Mouse (Mus musculus) right cerebral cortex, postnatal 10 days (tissue): ENCODE data around the gene Lsm7.

Experiments used
- DNase-seq, 2 experiments: peaks; one replicate each; pipeline ENCODE4 v3.0.0; 2021; ENCODE audit warnings: low spot score in 2 of 2

Lsm7 gene

DNA sequence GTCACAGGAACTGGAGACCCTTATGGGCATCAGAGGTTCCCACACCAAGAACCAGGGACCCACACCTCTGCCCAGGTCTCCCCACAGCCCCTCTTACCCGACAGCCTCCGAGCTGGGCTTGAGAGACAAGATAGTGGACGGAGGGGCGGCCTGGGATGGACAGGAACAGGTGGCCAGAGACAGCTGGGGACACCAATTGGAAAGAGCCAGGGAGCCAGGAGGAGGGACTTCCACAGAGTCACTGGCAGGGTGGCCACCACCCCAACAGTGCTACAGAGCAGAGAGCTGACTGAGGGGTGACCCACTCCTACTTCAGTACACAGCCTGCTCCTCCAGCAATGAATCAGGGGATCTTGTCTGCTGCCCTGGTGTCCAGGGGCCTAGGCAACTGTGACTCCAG is 41.6 kb downstream of the Lsm7 start, which contains the start of gene Jsrp1:
Jsrp1 (minus strand) TSS at position 133 of the 400 bp plus-strand sequence.
- DNase-seq = no peak

DNA sequence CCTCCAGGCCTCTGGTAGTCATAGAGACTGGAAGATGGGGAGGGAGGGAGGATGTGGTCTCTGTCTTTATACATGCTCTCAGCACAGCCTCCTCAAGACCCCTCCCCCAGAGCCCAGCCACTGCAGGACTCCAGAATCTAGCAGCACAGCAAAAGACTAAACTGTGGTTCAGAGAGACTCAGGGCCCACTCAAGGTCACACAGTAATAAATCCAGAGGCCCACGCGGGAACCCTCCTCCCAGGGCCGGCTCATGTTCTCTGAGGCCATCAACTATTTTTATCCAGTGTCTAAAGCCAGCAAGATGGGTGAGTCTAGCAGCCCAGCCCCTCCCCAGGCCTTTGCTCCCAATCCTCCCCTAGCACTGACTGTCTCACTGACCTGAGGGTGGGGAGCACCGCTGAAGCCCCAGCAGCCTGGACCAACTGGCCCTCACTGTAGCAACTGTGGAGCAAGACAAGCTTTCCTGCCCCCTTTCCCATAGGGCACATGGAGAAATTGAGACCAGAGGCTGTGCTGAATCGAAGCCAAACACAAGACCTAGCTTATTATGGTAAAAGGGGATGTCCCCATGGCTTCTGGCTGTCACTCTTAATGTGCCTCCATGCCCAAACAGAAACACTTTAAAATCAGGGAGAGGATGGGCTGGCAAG is 42.5 kb downstream of the Lsm7 start:
- no peak for DNase-seq

DNA sequence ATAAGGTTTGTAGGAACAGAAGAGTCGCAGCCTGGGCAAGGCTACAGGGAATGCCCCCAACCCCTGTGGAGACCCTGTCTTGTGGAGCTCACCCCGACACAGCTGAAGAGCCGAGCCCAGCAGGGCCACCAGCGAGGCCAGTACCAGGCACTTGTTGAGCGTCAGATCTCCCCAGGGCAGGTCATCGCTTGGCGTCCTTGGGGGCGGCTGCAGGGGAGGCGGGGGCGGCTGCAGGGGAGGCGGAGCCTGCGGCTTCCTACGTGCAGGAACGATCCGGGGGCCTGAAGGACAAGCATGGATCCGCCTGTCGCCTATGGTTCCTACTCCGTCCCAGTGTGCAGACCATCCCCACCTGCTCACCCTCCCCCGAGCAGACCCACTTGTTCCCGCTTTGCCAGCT is 44.9 kb downstream of the Lsm7 start:
- no peak for DNase-seq

DNA sequence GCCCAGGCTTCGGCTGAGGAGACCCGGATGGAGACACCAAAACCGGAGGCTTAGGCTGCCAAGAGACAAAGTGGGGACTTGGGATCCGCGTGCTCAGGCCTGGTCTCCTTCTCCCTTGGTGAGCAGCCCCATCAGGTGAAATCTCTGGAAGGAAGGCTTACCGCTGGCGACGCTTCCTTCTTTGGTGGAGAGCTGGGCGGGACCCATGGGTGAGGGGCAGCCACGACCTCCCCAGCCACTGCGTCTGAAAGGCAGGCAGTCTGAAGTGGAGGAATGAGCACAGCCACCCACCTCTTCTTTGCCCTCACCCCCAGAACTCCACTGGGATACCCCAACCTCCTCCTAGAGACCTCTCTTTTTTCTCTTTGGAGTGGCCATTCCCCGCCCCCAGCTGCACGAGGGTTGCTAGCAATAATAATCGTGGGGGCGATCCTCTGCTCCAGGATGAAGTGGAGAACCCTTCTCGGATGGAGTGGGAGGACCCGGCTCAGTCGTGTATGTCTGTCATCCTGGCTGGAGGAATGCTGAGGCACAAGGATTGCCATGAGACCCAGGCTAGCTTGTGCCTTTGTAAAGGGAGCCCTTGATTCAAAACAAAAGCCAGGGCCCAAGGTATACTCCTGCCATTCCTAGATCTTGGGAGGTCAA is 45.9 kb downstream of the Lsm7 start:
- no peak for DNase-seq

DNA sequence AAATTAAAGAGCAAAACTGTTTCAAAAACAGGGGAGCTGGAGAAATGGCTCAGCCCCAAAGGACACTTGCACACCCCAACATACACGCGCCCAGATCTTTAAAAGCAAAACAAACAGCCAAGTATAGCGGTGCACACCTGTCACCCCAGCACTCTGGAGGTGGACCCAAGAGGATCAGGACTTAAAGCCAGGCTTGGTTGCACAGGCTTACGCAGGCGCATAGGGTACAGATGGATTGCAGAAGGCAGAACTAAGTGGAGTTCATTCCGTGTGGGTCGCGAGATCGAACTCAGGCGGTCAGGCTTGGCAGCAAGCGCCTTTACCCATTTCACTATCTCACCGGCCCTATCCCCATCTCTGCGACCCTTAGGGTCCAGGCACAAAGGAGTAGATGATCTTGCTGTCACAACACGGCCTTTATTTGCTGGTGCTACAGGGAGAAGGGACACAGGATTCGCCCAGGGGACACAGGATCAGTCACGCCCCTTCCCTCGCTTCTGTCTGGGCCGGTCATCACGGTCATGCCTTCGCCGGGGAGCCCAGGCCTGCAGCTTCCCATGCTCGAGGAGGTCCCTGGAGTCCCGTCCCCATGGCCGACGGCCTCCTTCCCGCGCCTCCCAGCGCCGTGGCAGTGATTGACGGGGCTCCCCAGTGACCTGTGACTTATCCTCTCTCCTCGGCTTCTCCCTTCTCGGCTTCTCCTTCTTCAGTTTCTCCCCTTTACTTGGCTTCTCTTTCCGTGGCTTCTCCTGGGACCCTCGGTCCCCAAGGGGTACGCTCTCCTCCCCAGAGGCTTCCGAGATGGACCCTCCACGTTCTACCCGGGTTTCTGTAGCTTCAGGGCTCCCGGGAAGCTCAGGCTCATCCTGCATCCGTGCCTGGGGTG is 46.7 kb downstream of the Lsm7 start:
- no peak for DNase-seq

DNA sequence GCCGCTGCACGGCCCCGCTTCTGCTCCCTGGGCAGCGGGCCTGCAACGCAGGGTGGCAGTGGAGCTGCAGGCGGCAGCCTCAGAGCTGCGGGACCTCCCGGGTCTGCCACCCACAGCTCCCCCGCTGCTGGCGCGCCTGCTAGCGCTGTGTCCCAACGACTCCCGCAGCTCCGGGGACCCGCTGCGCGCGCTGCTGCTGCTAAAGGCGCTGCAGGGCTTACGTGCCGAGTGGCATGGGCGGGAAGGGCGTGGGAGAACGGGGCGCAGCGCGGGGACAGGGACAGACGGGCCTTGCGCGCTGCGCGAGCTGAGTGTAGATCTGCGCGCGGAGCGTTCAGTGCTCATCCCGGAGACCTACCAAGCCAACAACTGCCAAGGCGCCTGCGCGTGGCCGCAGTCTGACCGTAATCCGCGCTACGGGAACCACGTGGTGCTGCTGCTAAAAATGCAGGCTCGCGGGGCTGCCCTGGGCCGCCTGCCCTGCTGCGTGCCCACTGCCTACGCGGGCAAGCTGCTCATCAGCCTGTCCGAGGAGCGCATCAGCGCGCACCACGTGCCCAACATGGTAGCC is 47.9 kb downstream of the Lsm7 start:
- DNase-seq = peak; percentile 92 to 94

DNA sequence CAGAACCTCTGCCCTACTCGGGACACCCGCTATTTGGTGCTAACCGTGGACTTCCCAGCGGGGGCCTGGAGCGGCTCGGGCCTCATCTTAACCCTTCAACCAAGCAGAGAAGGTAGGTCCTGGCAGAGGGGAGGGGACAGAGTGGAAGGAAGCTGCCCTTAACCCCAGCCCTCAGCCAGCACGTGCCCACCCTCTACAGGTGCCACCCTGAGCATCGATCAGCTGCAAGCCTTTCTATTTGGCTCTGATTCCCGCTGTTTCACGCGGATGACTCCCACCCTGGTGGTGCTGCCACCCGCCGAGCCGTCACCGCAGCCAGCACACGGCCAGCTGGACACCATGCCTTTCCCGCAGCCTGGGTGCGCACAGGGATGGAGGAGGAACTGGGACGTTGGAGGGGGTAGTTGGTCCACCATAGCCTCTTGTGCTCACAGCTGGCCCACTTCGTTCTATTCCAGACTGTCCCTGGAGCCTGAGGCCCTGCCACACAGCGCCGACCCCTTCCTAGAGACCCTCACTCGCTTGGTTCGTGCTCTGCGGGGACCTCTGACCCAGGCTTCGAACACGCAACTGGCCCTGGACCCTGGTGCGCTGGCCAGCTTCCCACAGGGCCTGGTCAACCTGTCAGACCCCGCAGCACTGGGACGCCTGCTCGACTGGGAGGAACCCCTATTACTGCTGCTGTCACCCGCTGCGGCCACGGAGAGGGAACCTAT is 48.5 kb downstream of the Lsm7 start:
- DNase-seq = no peak

DNA sequence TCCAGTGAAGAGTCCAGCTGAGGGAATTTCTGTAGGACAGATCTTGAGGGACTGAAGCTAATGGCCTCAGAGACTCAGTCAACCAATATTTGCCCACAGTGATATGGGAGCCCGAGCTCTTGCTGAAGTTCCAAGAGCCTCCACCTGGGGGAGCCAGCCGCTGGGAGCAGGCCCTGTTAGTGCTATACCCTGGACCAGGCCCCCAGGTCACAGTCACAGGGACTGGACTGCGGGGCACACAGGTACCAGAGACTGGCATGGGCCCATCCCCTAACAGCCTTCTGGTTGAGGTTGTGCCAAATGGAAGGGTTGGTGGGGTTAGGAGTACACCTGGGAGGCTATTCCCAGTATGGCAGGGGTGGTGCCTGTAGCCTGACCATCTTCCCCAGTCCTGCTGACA is 49.1 kb downstream of the Lsm7 start:
- peak; percentile 76 to 81 for DNase-seq

DNA sequence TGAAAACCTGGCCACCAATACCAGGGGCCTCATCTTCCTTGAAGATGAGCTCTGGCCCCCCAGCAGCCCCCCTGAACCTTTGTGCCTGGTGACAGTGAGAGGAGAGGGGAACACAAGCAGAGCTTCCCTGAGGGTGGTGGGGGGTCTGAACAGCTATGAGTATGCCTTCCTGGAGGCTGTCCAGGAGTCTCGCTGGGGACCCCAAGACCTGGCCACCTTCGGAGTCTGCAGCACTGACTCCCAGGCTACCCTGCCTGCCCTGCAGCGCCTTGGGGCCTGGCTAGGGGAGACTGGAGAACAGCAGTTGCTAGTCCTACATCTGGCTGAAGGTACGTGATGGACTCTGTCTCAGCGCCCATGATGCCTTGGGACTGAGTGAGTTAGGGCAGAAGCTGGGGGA is 49.7 kb downstream of the Lsm7 start:
- no peak for DNase-seq

DNA sequence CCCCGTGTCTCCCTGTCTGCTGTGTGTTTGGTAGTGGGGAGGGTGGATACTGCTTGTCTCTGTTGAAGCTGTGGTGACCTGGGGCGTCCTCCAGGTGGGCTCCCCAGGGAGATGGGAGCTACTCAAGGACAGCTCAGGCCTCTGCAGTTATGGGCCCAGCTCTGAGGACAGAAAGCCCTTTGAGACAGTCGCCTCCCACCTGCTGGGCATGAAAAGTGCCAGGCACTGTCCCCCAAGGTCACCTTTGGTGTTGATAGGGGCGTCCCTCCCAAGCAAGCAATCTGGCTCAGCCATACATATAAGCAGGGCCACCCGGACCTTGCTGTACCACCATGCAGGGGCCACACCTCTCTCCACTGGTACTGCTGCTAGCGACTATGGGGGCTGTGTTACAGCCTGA is 50.1 kb downstream of the Lsm7 start, which contains the start of gene Amh:
Amh (plus strand) TSS at position 328 of the 400 bp plus-strand sequence.
- no peak for DNase-seq

DNA sequence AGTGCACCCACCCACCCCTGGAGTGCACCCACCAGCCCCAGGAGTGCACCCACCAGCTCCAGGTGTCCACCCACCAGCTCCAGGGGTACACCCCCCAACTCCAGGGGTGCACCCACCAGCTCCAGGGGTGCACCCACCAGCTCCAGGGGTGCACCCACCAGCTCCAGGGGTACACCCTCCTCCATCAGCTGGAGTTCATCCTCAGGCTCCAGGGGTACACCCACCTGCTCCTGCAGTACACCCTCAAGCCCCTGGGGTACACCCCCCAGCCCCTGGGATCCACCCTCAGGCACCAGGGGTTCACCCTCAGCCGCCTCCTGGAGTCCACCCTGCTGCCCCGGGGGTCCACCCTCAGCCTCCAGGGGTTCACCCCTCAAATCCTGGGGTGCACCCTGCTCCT is 50.7 kb downstream of the Lsm7 start:
- no peak for DNase-seq

DNA sequence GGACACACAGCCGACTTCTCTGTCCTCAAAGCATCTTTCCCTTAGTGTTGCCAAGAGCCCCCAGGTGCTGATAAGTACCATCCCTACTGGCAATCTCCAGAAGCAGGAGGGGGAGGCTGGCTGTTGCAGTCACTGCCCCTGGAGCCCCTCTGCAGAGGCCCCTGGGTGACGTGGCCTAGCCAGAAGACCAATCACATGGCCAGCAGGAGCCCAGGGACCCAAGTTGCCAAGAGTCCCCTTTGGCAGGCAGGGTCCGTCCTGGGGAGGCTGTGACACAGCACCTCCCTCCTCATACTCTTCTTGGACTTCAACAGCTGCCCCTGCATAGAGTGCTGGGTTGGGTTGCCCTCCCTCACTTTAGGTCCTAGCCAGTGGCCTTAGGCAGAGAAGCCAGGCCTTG is 52.0 kb downstream of the Lsm7 start:
- DNase-seq = no peak
